Mouse (Mus musculus) frontal cortex, adult (tissue): ENCODE results near the gene Alk.

ENCODE experiments used
- ATAC-seq: cut with Nextera tagmentation; 2 replicates; pipeline ENCODE4 v1.9.2; 2017; ENCODE audit warnings: mild to moderate bottlenecking, moderate library complexity, mixed read lengths; ENCODE audit not compliant: low TSS enrichment

Gene Alk

DNA sequence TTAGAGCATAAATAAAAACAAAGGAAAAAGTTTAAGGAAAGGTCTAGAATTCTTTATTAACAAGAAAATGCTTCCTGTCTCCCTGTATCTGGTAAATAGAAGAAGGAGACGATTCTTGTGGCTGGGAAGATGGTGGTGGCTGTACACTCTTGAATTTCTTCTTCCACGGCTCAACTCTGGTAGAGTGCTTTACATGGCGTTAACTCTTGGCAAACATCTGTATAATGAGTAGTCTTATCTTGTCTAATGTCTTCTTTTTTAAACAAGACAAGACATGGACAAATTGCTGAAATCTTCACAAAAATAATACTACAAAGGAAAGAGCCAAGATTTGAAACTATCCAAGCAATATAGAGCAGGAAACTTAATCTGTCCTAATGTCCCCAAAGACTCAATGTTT, 202.6 kb downstream of the Alk start:
- ATAC-seq = no peak

DNA sequence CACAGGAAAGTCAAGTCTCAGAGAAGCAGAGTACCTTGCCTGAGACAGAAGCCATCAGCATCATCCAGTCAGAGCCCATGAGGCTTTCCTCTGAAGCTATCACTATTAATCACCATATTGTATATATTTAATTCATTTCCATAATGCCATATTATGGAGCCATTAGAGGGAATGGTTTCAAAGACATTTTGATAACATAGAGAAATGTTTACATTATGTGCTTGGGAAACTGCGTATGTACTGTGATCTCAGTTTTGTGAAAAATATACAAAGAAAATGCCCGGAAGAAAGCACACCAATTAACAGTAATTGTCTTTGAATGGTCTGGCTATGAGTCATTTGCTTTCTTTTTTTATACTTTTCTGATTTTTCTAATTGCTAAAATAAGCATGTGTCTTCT, 203.1 kb downstream of the Alk start:
- ATAC-seq = no peak

- ATAC-seq = no peak
These were observed 204.9 kb downstream of the Alk start for GRCm38 (mm10) chr17:72399331-72400059.

- ATAC-seq = 0 out of 2 replicates have a peak, but pooled peaks have one; percentile 23
These were observed 208.5 kb downstream of the Alk start for GRCm38 (mm10) chr17:72395956-72396355.

GRCm38 (mm10) chr17:72368991-72369390, 235.4 kb downstream of the Alk start:
- no peak for ATAC-seq

- ATAC-seq = no peak
These were observed 241.5 kb downstream of the Alk start for GRCm38 (mm10) chr17:72362811-72363496.

DNA sequence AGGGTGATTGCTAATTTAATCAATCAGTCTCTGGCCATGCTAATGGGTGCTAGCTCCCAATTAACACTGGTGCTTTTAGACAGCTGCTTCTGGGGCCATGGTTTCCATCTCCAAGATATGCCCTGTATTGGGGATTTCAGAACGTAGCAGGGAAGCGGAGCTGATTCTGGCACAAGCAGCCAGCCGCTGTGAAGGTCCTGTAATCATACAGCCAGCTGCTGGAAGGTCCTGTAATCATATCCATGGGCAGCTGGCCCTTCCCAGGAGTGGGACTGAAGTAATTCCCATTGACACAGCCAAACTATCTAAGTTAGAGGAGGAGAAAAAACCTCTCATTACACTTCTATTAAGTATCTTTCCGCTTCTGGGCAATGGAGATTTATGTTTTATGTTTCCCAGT, 242.5 kb downstream of the Alk start:
- ATAC-seq = no peak

DNA sequence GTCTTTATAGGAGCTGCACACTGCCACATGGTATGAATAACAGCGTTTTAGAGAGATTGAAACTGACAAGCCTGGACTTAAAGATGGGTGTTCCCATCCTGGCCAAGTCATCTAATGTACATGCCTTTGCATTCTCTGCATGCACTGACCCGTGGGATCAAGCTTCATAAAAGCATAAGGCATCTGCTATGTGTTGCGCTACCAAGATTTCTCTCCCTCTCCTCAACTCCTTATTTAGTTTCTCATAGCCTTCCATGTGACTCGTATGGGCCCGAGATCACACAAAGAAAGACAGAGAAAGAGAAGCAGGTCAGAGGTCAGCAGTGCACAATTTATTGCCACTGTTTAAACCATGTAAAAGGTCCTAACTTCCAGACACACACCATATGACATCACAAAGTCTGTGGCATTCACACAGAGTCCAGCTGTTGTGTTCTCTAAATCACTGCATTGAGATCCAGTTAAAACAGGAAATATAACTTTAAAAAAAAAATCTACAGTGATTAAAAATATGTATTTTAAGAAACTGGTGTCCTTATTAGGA, 247.6 kb downstream of the Alk start:
- no peak for ATAC-seq

- no peak for ATAC-seq
These were observed 265.0 kb downstream of the Alk start for GRCm38 (mm10) chr17:72339437-72339836.

GRCm38 (mm10) chr17:72332909-72333308, 271.5 kb downstream of the Alk start:
- no peak for ATAC-seq

DNA sequence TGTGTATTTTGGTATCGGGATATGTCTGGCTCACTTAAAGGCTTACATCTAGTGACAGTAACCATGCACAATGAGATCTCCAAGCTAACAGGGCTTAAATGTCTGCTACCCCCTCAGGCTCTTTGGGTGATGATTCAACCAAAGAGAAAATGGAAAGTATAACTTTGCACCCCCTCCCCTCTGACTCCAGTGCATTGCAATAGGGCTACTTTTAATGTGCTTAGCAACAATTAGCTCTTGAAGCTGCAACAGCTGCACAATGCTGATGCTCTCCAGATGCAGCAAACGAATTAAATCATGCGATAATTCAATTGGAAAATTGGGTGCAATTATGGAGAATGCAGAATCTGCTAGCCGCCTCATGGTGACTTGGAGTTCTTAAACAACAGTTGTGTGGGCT, 278.5 kb downstream of the Alk start:
- no peak for ATAC-seq

GRCm38 (mm10) chr17:72319576-72319975, 284.9 kb downstream of the Alk start:
- ATAC-seq = no peak

GRCm38 (mm10) chr17:72299651-72300050, 304.8 kb downstream of the Alk start:
- ATAC-seq = no peak

GRCm38 (mm10) chr17:72296349-72296748, 308.1 kb downstream of the Alk start:
- no peak for ATAC-seq

DNA sequence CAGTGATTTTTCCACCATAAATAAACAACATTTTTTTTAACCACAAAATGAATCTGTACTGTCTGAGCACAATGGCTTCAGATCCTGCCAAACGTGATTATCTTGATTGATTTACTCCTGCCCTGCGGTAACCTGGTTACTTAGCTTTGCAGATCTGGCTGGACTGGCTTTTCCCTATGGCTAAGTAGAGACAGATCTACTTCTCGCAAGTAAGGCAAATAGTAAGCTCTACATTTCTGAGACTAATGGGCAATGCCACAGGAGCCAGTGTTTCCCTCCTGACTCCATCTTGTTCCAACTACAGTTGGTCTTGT, 311.2 kb downstream of the Alk start:
- ATAC-seq = no peak

DNA sequence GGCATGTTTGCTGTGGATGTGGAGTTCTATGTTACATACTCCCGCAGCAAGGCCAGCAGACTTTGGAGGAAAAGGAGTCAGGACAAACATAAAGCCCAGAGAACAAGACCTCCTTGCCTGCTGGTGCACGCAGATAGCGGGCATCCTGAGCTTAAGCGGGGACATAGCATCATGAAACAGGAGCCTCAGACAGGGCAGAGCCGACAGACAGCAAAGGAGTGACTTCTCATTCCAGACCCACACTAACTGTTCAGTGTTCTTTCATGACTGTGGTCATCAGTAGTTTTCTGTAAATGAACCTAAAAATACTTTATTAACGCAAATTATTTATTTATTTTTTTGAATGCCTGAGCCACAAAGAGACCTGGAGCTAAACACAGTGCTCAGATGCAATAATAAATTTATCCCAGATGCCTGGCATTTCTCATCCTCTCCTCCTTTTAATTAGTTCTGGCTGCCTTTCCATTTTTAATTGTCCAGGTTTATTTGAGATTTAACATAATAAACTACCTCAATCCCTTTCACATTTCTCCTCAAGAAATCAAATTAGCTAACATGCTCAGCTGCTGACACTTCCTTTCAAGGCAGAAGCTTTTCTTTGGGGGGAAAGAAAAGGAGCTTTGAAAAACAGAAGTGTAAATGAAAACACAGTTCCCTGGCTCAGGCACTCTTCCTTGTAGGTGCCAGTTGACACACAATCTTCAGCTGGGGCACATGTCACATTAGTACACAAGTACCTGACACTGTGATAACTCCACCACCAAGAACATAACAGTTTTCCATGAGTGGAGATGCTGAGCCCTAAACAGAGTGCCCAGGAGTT, 311.8 kb downstream of the Alk start:
- no peak for ATAC-seq

GRCm38 (mm10) chr17:72285961-72286360, 318.5 kb downstream of the Alk start:
- ATAC-seq = no peak

DNA sequence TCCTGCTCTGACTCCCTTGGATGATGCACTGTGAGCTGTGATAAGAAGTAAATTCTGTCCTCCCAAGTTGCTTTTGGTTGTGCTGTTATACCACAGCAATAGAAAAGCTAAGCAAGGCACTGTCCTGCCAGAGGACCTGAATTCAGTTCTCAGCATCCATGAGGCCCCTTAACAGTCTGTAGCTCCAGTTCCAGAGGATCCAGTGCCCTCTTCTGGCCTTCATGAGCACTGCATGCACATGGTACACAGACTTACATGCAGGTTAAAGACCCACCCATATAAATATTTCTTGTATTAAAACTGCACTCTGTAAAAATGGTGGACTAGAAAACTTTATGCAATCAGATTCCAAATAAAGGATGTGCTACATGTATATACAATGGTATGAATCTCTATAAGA, 326.1 kb downstream of the Alk start:
- no peak for ATAC-seq

GRCm38 (mm10) chr17:72276778-72277177, 327.6 kb downstream of the Alk start:
- no peak for ATAC-seq

- ATAC-seq = no peak; the same call in 1 of the 2 replicates
These were observed 329.0 kb downstream of the Alk start for GRCm38 (mm10) chr17:72275391-72275904.

- ATAC-seq = no peak
These were observed 330.2 kb downstream of the Alk start for GRCm38 (mm10) chr17:72274205-72274604.

DNA sequence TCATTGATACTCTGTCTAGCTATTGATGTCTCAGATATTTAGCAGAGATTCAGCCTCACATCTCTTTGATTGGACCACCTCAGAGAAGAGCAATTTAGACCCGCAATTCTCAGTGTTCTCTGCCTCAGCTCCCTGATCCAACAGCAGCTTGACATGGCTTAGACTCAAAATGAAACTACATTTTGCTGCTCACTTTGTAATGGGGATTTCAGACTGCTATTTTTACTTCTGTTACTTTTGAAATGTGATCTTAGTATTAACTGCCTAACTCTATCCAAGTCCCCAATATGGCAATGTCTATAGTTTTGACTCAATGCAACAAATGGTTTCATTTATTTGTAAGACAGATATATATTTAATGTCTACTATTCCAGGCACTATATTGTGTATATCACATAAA, 332.8 kb downstream of the Alk start:
- no peak for ATAC-seq
